Mouse (Mus musculus): ENCODE results near the gene Xpnpep2. TPM values are rescaled to one million over a fixed set of nuclear protein-coding genes. Genes with fewer than 3 reads are reported as not detected.

The Xpnpep2 gene
- total RNA-seq, 4 experiments from 2014 or later, result 1.1 to 2.6 (median 1.5) TPM

DNA sequence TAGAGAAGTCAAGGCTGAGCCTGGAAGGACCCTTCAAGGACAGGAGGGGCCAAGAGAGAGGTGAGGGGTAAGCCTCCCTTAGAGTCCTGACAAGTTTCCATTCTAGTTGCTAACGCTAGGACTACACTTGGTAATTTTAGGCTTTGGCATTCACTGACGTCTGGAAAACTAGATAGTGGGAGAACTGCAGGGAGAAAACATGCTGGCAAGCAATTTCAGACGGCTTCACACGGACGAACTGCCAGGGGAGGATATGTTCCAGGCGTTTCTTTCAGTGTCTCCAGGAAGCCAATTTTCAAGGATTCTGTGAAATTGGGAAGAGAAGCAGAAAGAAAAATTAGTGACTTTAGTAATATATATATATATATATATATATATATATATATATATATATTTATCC lies 73.3 kb downstream of the Xpnpep2 start:
- no peak for DNase-seq

DNA sequence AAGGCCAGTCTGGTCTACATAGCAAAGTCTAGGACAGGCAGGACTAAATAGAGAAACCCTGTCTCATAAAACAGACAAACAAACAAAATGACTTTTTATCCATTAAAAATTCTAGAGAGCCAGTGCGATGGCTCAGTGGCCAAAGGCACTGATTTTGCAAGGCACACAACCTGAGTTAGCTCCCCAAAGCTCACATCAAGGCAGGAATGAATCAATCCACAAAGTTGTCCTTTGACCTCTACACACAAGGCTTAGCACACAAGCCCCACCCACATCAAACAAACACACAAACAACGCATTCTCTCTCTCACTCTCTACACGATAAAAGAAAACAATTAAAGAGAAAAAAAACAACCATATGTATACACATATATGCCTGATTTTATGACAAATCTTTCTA lies 76.2 kb downstream of the Xpnpep2 start:
- no peak for DNase-seq

Other genes starting within 250 kb of the Xpnpep2 start
- gene Smarca1, start 215.8 kb upstream of the Xpnpep2 start, total RNA-seq (2022), result 10 to 100 TPM; 21.9 to 65.0 (median 41.6) TPM
- 10 to 100 TPM; 54.2 to 95.2 (median 75.8) TPM for gene Ocrl, start 196.3 kb upstream of the Xpnpep2 start, total RNA-seq (2022)
- 10 to 100 TPM in 2 of 4 experiments, 1 to 10 TPM in 2; 1.9 to 40.1 (median 11.4) TPM for gene Apln, start 73.9 kb upstream of the Xpnpep2 start, total RNA-seq (2022)
- gene Sash3, start 37.7 kb downstream of the Xpnpep2 start, total RNA-seq (2022), result 1 to 10 TPM; 1.6 to 2.4 (median 2.1) TPM
- gene Zdhhc9, start 100.2 kb downstream of the Xpnpep2 start, total RNA-seq (2022), result 10 to 100 TPM; 18.7 to 21.9 (median 20.2) TPM
- 10 to 100 TPM; 15.5 to 18.3 (median 16.2) TPM for gene Utp14a, start 148.1 kb downstream of the Xpnpep2 start, total RNA-seq (2022)
- gene Bcorl1, start 232.6 kb downstream of the Xpnpep2 start, total RNA-seq (2022), result 10 to 100 TPM; 10.7 to 13.1 (median 11.5) TPM